8 mouse cellular contexts compared by ENCODE assay signal in genomic region chr4:135352326-135353065, GRCm38 (mm10). TPM values are rescaled to one million over a fixed set of nuclear protein-coding genes. Genes with fewer than 3 reads are reported as not detected.
A peak's percentile ranks its signal among the peaks of the same experiment; 100 is the strongest.
DNase-seq lines count a peak whose midpoint lies in the region; ATAC-seq lines count a peak whose summit lies in the region.

No protein-coding gene starts in this region.

- WGBS in hindbrain, embryonic 12.5 days = 1% methylated on average over 54 of the region's 67 CpGs
- WGBS in liver, embryonic 11.5 days = under 1% methylated on average over 66 of the region's 67 CpGs
- WGBS in neural tube, embryonic 15.5 days = under 1% methylated on average over 62 of the region's 67 CpGs

- H3K27me3 ChIP-seq in hindbrain, embryonic 12.5 days = peaks cover 1% of the 10 kb centered on the region; the same call in 1 of the 2 replicates
- H3K27me3 ChIP-seq in liver, embryonic 11.5 days (replicated peaks; ENCODE audit: control insufficient read depth, insufficient read depth, low read length) = no peaks in the 10 kb centered on the region
- H3K27me3 ChIP-seq in neural tube, embryonic 15.5 days (replicated peaks) = no peaks in the 10 kb centered on the region

- peak overlapping the region; percentile 97 for H3K27ac ChIP-seq in hindbrain, embryonic 12.5 days
- peak overlapping the region; percentile 100 for H3K27ac ChIP-seq in liver, embryonic 11.5 days (ENCODE audit: low read depth, low read length)
- peak overlapping the region; percentile 98 for H3K27ac ChIP-seq in neural tube, embryonic 15.5 days (replicated peaks)

- no peak for DNase-seq in frontal cortex, postnatal 25 days (ENCODE audit: low spot score in 2 of 2)
- peak; percentile 11 for DNase-seq in embryo, embryonic 11.5 days (ENCODE audit: low read depth, low spot score)
- peak; percentile 42 for DNase-seq in liver, embryonic 11.5 days (ENCODE audit: low spot score)
- no peak for DNase-seq in urinary bladder, postnatal 10 days (ENCODE audit: low spot score)

- H3K9ac ChIP-seq in hindbrain, embryonic 12.5 days = peak overlapping the region; percentile 98
- peak overlapping the region; percentile 99 for H3K9ac ChIP-seq in liver, embryonic 11.5 days (ENCODE audit: low read depth, low read length)
- peak overlapping the region; percentile 98 for H3K9ac ChIP-seq in neural tube, embryonic 15.5 days (replicated peaks)

- H3K4me2 ChIP-seq in hindbrain, embryonic 12.5 days (replicated peaks) = peak overlapping the region; percentile 71
- H3K4me2 ChIP-seq in liver, embryonic 11.5 days = peak overlapping the region; percentile 90
- H3K4me2 ChIP-seq in neural tube, embryonic 15.5 days = peak overlapping the region; percentile 86

- H3K4me3 ChIP-seq in hindbrain, embryonic 12.5 days = peak overlapping the region; percentile 98
- peak overlapping the region; percentile 95 for H3K4me3 ChIP-seq in liver, embryonic 11.5 days (ENCODE audit: low read depth, low read length)
- peak overlapping the region; percentile 98 for H3K4me3 ChIP-seq in neural tube, embryonic 15.5 days (replicated peaks)

- H3K36me3 ChIP-seq in hindbrain, embryonic 12.5 days = 0 out of 2 replicates have a peak, but pooled peaks cover 7% of the 10 kb centered on the region
- H3K36me3 ChIP-seq in liver, embryonic 11.5 days (ENCODE audit: control insufficient read depth, insufficient read depth, low read length) = peaks cover 12% of the 10 kb centered on the region
- peaks cover 3% of the 10 kb centered on the region; the same call in 1 of the 2 replicates for H3K36me3 ChIP-seq in neural tube, embryonic 15.5 days

- H3K9me3 ChIP-seq in hindbrain, embryonic 12.5 days (replicated peaks) = no peaks in the 10 kb centered on the region
- H3K9me3 ChIP-seq in liver, embryonic 11.5 days (ENCODE audit: control insufficient read depth, low read length) = no peaks in the 10 kb centered on the region
- no peaks in the 10 kb centered on the region for H3K9me3 ChIP-seq in neural tube, embryonic 15.5 days (replicated peaks)

- ATAC-seq in frontal cortex, adult (ENCODE audit: low TSS enrichment) = peak; percentile 15; the same call in 1 of the 2 replicates
- peak; percentile 5 for ATAC-seq in CD4-positive, CD25-positive, alpha-beta regulatory T cell, adult 4 months
- peak; percentile 38 for ATAC-seq in hindbrain, embryonic 12.5 days (ENCODE audit: low FRiP score)
- peak; percentile 29; the same call in 1 of the 2 replicates for ATAC-seq in liver, embryonic 11.5 days (replicated peaks; ENCODE audit: low FRiP score)
- peak; percentile 43 for ATAC-seq in neural tube, embryonic 15.5 days (ENCODE audit: low FRiP score)

- H3K4me1 ChIP-seq in hindbrain, embryonic 12.5 days = peaks cover 17% of the 10 kb centered on the region
- peaks cover 18% of the 10 kb centered on the region for H3K4me1 ChIP-seq in liver, embryonic 11.5 days (replicated peaks; ENCODE audit: control insufficient read depth, insufficient read depth, low read length)
- H3K4me1 ChIP-seq in neural tube, embryonic 15.5 days = peaks cover 23% of the 10 kb centered on the region

RNA-seq across cellular contexts. Expression of gene Srrm1, which starts 0.6 kb away (rescaled TPM):
- polyA plus RNA-seq in CD4-positive, CD25-positive, alpha-beta regulatory T cell, adult 4 months (2017; shearing (Covaris generic)) = 100 to 1,000 TPM; 229 to 232 TPM
- polyA plus RNA-seq in hindbrain, embryonic 12.5 days (2016; fragmentation: Nextera tagmentation; extraction: Ambion mirVana) = 238 and 258 TPM in 2 replicates
- 191 and 195 TPM in 2 replicates for polyA plus RNA-seq in liver, embryonic 11.5 days (2014; fragmentation: Nextera tagmentation; extraction: Ambion mirVana)
- polyA plus RNA-seq in neural tube, embryonic 15.5 days (2015; fragmentation: Nextera tagmentation; extraction: Ambion mirVana) = 174 and 181 TPM in 2 replicates

RNA-seq across cellular contexts. Expression of gene Ncmap, which starts 45.5 kb away (rescaled TPM):
- 10 to 100 TPM; 68.5 to 95.2 TPM for polyA plus RNA-seq in CD4-positive, CD25-positive, alpha-beta regulatory T cell, adult 4 months (2017; shearing (Covaris generic))
- 2.9 and 6.1 TPM in 2 replicates for polyA plus RNA-seq in hindbrain, embryonic 12.5 days (2016; fragmentation: Nextera tagmentation; extraction: Ambion mirVana)
- polyA plus RNA-seq in liver, embryonic 11.5 days (2014; fragmentation: Nextera tagmentation; extraction: Ambion mirVana) = 0.86 TPM in 1 of 2 replicates, not detected in the other
- polyA plus RNA-seq in neural tube, embryonic 15.5 days (2015; fragmentation: Nextera tagmentation; extraction: Ambion mirVana) = 1.7 and 2.2 TPM in 2 replicates

Comparison
In these comparisons a context has a peak if more than half of its experiments do, and no peak if none do; other contexts are left out.
1. DNase-seq: peak in embryo, embryonic 11.5 days (single experiment) and liver, embryonic 11.5 days (single experiment); none in frontal cortex, postnatal 25 days (0 of 2) and urinary bladder, postnatal 10 days (single experiment).
2. Peak in every context shown above with its lines, with median percentiles within 50 percentile points of each other: ATAC-seq, H3K27ac ChIP-seq, H3K4me2 ChIP-seq, H3K4me3 ChIP-seq and H3K9ac ChIP-seq.